Mouse (Mus musculus) heart, adult 2 months (tissue): ENCODE data around the gene Katnal1.

ENCODE experiments used
- CTCF ChIP-seq: fragments of 200-600 bp; IDR thresholded peaks from 2 replicates; pipeline ENCODE4 v1.8.1; 2022; ENCODE audit warnings: antibody characterized with exemption, mild to moderate bottlenecking, moderate library complexity
- EP300 ChIP-seq: fragments of 200-500 bp; IDR thresholded peaks from 2 replicates; pipeline ENCODE4 v1.6.1; 2011; ENCODE audit warnings: low read depth, low read length, control low read depth; ENCODE audit not compliant: insufficient read depth
- POLR2A ChIP-seq: fragments of 200-500 bp; IDR thresholded peaks from 2 replicates; pipeline ENCODE4 v1.6.1; 2011; ENCODE audit warnings: mild to moderate bottlenecking, low read depth, low read length, control low read depth; ENCODE audit not compliant: insufficient read depth

- no peak for TF ChIP-seq CTCF
- no peak for TF ChIP-seq POLR2A
- no peak for TF ChIP-seq EP300
Observed at GRCm38 (mm10) chr5:148869583-148869982, 59.5 kb downstream of the Katnal1 start.
